18 mouse cellular contexts compared by ENCODE assay signal in the genomic region with DNA sequence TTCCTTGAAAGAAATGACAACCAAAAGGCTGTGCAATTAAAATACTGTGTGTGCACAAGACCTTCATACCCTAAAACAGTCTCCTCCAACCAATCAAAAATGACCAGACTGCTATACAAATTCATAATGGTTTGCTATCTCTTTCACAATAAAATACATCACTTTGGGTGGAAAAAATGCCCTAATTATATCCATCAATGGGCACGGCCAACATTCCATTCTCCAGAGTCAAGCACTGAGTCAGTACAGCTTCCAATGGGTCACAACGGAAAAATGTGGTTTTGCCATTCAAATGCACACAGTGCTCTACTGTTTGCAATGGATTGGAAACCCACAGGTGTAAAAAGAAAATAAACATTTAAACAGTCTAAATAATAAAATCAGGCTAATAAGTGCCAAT. TPM values are rescaled to one million over a fixed set of nuclear protein-coding genes. Genes with fewer than 3 reads are reported as not detected.
DNase-seq lines count a peak whose midpoint lies in the region; ATAC-seq lines count a peak whose summit lies in the region.
"Had no signal": no experiment of that assay in that cellular context is flagged by ENCODE, and none has a peak within 500 bp of the region (broad histone marks: within the 10 kb centered on the region; RNA-seq: fewer than 3 reads in every experiment).

No protein-coding gene starts in this region.

- intact Hi-C loops in heart, postnatal 25 days (cut with DNase I): no loop called here

- DNase-seq in heart, postnatal 25 days (ENCODE audit: low spot score): no peak
- DNase-seq in lung, postnatal 36 days: peak; percentile 21
- DNase-seq in lung, postnatal 25 days (ENCODE audit: low spot score): no peak
- peak; percentile 73 for DNase-seq in fibroblast of lung, adult 2 months (ENCODE audit: low read depth)
- no peak for DNase-seq in spleen, postnatal 36 days (ENCODE audit: low spot score in 2 of 2)
- DNase-seq in urinary bladder, postnatal 14 days (ENCODE audit: low spot score): no peak
- DNase-seq: cerebellum, postnatal 25 days; gastrocnemius, postnatal 14 days; heart, postnatal 10 days; kidney, adult 2 months; layer of hippocampus, postnatal 36 days; midbrain, embryonic 14.5 days; right cerebral cortex, postnatal 14 days had no signal

- H3K36me3 ChIP-seq in heart, embryonic 14.5 days (ENCODE audit: control insufficient read depth, insufficient read depth, low read length): peaks cover 23% of the 10 kb centered on the region
- peaks cover 6% of the 10 kb centered on the region for H3K36me3 ChIP-seq in stomach, embryonic 16.5 days (ENCODE audit: control insufficient read depth, insufficient read depth, low read length)
- H3K36me3 ChIP-seq: hindbrain, embryonic 15.5 days had no signal

- H3K27ac ChIP-seq in heart, embryonic 14.5 days (replicated peaks in 1 of 2; ENCODE audit: control insufficient read depth in 1 of 2, insufficient read depth in 1 of 2, low read depth in 2 of 2, low read length in 2 of 2): no peak overlapping the region
- peak overlapping the region; percentile 7; the same call in 1 of the 2 replicates for H3K27ac ChIP-seq in stomach, embryonic 16.5 days (ENCODE audit: low read length)
- H3K27ac ChIP-seq: hindbrain, embryonic 15.5 days; macrophage had no signal

- 61% methylated on average over 2 of the region's 2 CpGs for WGBS in heart, embryonic 14.5 days
- WGBS in stomach, embryonic 16.5 days: 49% methylated on average over 2 of the region's 2 CpGs

- peak overlapping the region; percentile 79 for H3K4me2 ChIP-seq in heart, embryonic 14.5 days (ENCODE audit: low read length)
- H3K4me2 ChIP-seq in stomach, embryonic 16.5 days (ENCODE audit: low read depth, low read length): peak overlapping the region; percentile 31; the same call in 1 of the 2 replicates
- H3K4me2 ChIP-seq: hindbrain, embryonic 15.5 days had no signal

- no peaks in the 10 kb centered on the region for H3K27me3 ChIP-seq in heart, embryonic 14.5 days (ENCODE audit: control insufficient read depth, insufficient read depth, low read length)
- H3K27me3 ChIP-seq in stomach, embryonic 16.5 days (ENCODE audit: control insufficient read depth, insufficient read depth, low read length): no peaks in the 10 kb centered on the region
- H3K27me3 ChIP-seq: hindbrain, embryonic 15.5 days; limb, embryonic 12.5 days had no signal

- H3K9ac ChIP-seq in heart, embryonic 14.5 days (ENCODE audit: low read length): no peak overlapping the region; the same call in 1 of the 2 replicates
- H3K9ac ChIP-seq in stomach, embryonic 16.5 days (ENCODE audit: low read length): no peak overlapping the region
- H3K9ac ChIP-seq: hindbrain, embryonic 15.5 days; limb, embryonic 12.5 days had no signal

- ATAC-seq in heart, embryonic 14.5 days (ENCODE audit: insufficient number of reproducible peaks, insufficient read depth, low FRiP score, low read depth): no peak
- ATAC-seq in stomach, embryonic 16.5 days (ENCODE audit: insufficient read depth, low FRiP score): no peak

- peaks cover 3 to 20% of the 10 kb centered on the region in 2 experiments for H3K4me1 ChIP-seq in heart, embryonic 14.5 days (ENCODE audit: control insufficient read depth in 2 of 2, insufficient read depth in 2 of 2, low read length in 2 of 2)
- H3K4me1 ChIP-seq in stomach, embryonic 16.5 days (ENCODE audit: control insufficient read depth, insufficient read depth, low read length): peaks cover 9% of the 10 kb centered on the region; the same call in 1 of the 2 replicates

- H3K4me3 ChIP-seq in heart, embryonic 14.5 days (ENCODE audit: control insufficient read depth in 1 of 2, insufficient read depth in 1 of 2, low read depth in 1 of 2, low read length in 2 of 2): no peak overlapping the region
- no peak overlapping the region for H3K4me3 ChIP-seq in stomach, embryonic 16.5 days (replicated peaks; ENCODE audit: low read length)
- H3K4me3 ChIP-seq: hindbrain, embryonic 15.5 days; limb, embryonic 12.5 days had no signal

- no peaks in the 10 kb centered on the region for H3K9me3 ChIP-seq in heart, embryonic 14.5 days (ENCODE audit: control insufficient read depth, low read length)
- H3K9me3 ChIP-seq in stomach, embryonic 16.5 days (replicated peaks; ENCODE audit: control insufficient read depth, low read length): no peaks in the 10 kb centered on the region
- H3K9me3 ChIP-seq: hindbrain, embryonic 15.5 days; limb, embryonic 12.5 days had no signal

RNA-seq across cellular contexts. Expression of a gene that starts 3.1 kb away (rescaled TPM):
- 57.6 and 62.0 TPM in 2 replicates for polyA plus RNA-seq in heart, embryonic 14.5 days (2014; fragmentation: Nextera tagmentation; extraction: Ambion mirVana)
- 1 to 10 TPM; 1.7 to 2.2 TPM for total RNA-seq in heart, postnatal 25 days (2021)
- polyA plus RNA-seq in stomach, embryonic 16.5 days (2015; fragmentation: Nextera tagmentation; extraction: Ambion mirVana): 57.6 and 58.0 TPM in 2 replicates

RNA-seq across cellular contexts. Expression of a gene that starts 25.4 kb away (rescaled TPM):
- polyA plus RNA-seq in heart, embryonic 14.5 days (2014; fragmentation: Nextera tagmentation; extraction: Ambion mirVana): 1.9 and 2.2 TPM in 2 replicates
- total RNA-seq in heart, postnatal 25 days (2021): under 1 TPM; 0.70 to 0.92 TPM
- 4.4 and 5.3 TPM in 2 replicates for polyA plus RNA-seq in stomach, embryonic 16.5 days (2015; fragmentation: Nextera tagmentation; extraction: Ambion mirVana)

Comparison
In these comparisons a context has a peak if more than half of its experiments do, and no peak if none do; other contexts are left out.
1. DNase-seq: peak in lung, postnatal 36 days (single experiment) and fibroblast of lung, adult 2 months (single experiment); none in heart, postnatal 25 days (single experiment), lung, postnatal 25 days (single experiment), spleen, postnatal 36 days (0 of 2) and urinary bladder, postnatal 14 days (single experiment).